Mouse (Mus musculus): Measurements from ENCODE around the gene Nfkbia. TPM values are rescaled to one million over a fixed set of nuclear protein-coding genes. Genes with fewer than 3 reads are reported as not detected.
A peak's percentile ranks its signal among the peaks of the same experiment; 100 is the strongest.

The Nfkbia gene
- polyA plus RNA-seq, 1 experiment from 2014 or later = 42.6 TPM

DNA sequence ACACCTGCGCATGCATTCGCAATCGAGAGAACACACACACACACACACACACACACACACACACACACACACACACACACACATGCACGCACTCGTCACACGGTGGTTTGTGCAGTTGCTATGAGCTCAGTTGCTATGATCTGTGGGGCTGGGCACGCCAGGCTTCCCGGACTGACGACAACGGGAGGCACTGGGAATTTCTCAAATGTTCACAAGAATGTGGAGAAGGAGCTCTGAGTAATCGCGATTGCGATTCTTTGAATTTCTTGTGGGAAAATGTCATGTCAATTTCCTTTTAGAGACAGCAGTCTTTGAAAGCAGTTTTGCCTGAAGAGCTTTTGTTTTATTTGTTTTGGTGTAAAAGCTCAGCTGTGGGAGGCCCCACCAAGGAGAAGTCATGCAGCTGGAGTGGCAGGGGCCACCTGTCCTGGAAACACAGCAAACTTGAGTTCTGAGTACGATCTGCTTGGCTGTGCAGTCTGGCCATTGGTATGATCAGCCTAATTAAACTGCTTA, 27.5 kb downstream of the Nfkbia start:
- no peak overlapping the region for H3K4me2 ChIP-seq
- H3K36me3 ChIP-seq (ENCODE audit: control insufficient read depth, insufficient read depth, low read length) = no peaks in the 10 kb centered on the region
- no peaks in the 10 kb centered on the region for H3K27me3 ChIP-seq (ENCODE audit: control insufficient read depth, insufficient read depth, low read length)
- H3K4me3 ChIP-seq (ENCODE audit: low read depth, low read length) = no peak overlapping the region
- no peak overlapping the region for H3K9ac ChIP-seq (ENCODE audit: low read depth, low read length)
- no peak overlapping the region for H3K27ac ChIP-seq (ENCODE audit: low read depth, low read length)
- no peaks in the 10 kb centered on the region for H3K9me3 ChIP-seq (replicated peaks; ENCODE audit: control insufficient read depth, low read length)
- peaks cover 6% of the 10 kb centered on the region; the same call in 1 of the 2 replicates for H3K4me1 ChIP-seq (ENCODE audit: control insufficient read depth, insufficient read depth, low read length)
- no peak for ATAC-seq (replicated peaks; ENCODE audit: insufficient number of reproducible peaks, low FRiP score, low TSS enrichment)
- WGBS (ENCODE audit: insufficient replicate concordance) = 72% methylated on average over 14 of the region's 14 CpGs

DNA sequence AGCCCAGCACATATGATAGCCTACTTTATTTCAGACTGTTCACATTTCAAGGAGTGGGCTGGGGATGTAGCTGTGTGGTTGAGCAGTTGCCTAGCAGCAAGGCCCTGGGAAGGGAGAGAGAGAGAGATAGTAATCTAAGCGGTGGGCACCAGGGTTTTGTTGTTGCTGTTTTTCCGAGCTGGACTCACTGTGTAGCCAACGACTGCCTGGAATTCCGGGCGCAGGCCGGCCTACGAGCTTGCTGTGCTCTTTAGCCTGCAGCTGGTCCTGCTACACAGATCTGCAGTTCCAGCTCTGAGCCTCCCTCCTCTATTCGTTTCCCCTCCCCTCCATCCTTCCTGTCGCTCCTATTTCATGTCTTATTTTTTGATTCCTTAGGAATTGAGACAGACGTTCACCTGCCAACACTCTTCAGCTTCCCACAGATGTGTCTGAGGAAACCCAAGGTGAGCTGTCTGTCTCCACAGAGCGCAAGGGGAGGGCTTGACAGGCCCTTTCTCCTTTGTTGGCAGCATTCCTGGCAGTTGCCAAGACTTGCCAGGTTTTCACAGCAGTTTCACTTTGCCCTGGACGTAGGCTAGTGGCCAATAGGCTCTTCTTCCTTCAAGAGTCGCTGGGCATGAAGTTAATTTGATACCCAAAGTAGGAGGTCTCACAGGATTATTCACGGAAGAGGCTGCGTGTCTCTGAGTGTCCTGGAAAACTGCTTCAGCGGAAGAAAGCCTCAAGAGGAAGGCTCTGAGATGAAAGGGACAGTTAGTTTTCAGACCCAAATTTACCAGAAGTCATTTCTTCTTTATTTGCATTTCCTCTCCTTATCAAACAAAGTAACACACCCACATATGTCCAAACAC, 28.2 kb downstream of the Nfkbia start:
- Histone ChIP-seq H3K27ac (ENCODE audit: low read depth, low read length) (peak overlapping the region; percentile 24; the same call in 1 of the 2 replicates), H3K27me3 (ENCODE audit: control insufficient read depth, insufficient read depth, low read length) (no peaks in the 10 kb centered on the region), H3K4me3 (ENCODE audit: low read depth, low read length) (no peak overlapping the region), H3K36me3 (ENCODE audit: control insufficient read depth, insufficient read depth, low read length) (no peaks in the 10 kb centered on the region), H3K9ac (ENCODE audit: low read depth, low read length) (0 out of 2 replicates have a peak overlapping the region, but pooled peaks have one; percentile 6), H3K4me1 (ENCODE audit: control insufficient read depth, insufficient read depth, low read length) (peaks cover 6% of the 10 kb centered on the region; the same call in 1 of the 2 replicates), H3K4me2 (peak overlapping the region; percentile 22), H3K9me3 (replicated peaks; ENCODE audit: control insufficient read depth, low read length) (no peaks in the 10 kb centered on the region)
- ATAC-seq (replicated peaks; ENCODE audit: insufficient number of reproducible peaks, low FRiP score, low TSS enrichment) = no peak
- WGBS (ENCODE audit: insufficient replicate concordance) = 34% methylated on average over 16 of the region's 16 CpGs

- ATAC-seq (replicated peaks; ENCODE audit: insufficient number of reproducible peaks, low FRiP score, low TSS enrichment) = no peak
- no peak overlapping the region for H3K9ac ChIP-seq (ENCODE audit: low read depth, low read length)
- H3K4me1 ChIP-seq (ENCODE audit: control insufficient read depth, insufficient read depth, low read length) = peaks cover 8% of the 10 kb centered on the region; the same call in 1 of the 2 replicates
- H3K4me2 ChIP-seq = no peak overlapping the region
- H3K4me3 ChIP-seq (ENCODE audit: low read depth, low read length) = no peak overlapping the region
- no peaks in the 10 kb centered on the region for H3K27me3 ChIP-seq (ENCODE audit: control insufficient read depth, insufficient read depth, low read length)
- whole genome bisulfite sequencing (ENCODE audit: insufficient replicate concordance) = 84% methylated on average over 5 of the region's 5 CpGs
- no peaks in the 10 kb centered on the region for H3K36me3 ChIP-seq (ENCODE audit: control insufficient read depth, insufficient read depth, low read length)
- H3K27ac ChIP-seq (ENCODE audit: low read depth, low read length) = no peak overlapping the region
- no peaks in the 10 kb centered on the region for H3K9me3 ChIP-seq (replicated peaks; ENCODE audit: control insufficient read depth, low read length)
Measured at GRCm38 (mm10) chr12:55463087-55463486, 29.4 kb downstream of the Nfkbia start.

- 66% methylated on average over 6 of the region's 6 CpGs for WGBS (ENCODE audit: insufficient replicate concordance)
- ATAC-seq (replicated peaks; ENCODE audit: insufficient number of reproducible peaks, low FRiP score, low TSS enrichment) = no peak
- no peak overlapping the region for H3K9ac ChIP-seq (ENCODE audit: low read depth, low read length)
- peaks cover 8% of the 10 kb centered on the region; the same call in 1 of the 2 replicates for H3K4me1 ChIP-seq (ENCODE audit: control insufficient read depth, insufficient read depth, low read length)
- H3K4me2 ChIP-seq = no peak overlapping the region
- no peaks in the 10 kb centered on the region for H3K36me3 ChIP-seq (ENCODE audit: control insufficient read depth, insufficient read depth, low read length)
- no peaks in the 10 kb centered on the region for H3K9me3 ChIP-seq (replicated peaks; ENCODE audit: control insufficient read depth, low read length)
- no peaks in the 10 kb centered on the region for H3K27me3 ChIP-seq (ENCODE audit: control insufficient read depth, insufficient read depth, low read length)
- H3K27ac ChIP-seq (ENCODE audit: low read depth, low read length) = no peak overlapping the region
- no peak overlapping the region for H3K4me3 ChIP-seq (ENCODE audit: low read depth, low read length)
Measured at GRCm38 (mm10) chr12:55462456-55462855, 30.0 kb downstream of the Nfkbia start.

DNA sequence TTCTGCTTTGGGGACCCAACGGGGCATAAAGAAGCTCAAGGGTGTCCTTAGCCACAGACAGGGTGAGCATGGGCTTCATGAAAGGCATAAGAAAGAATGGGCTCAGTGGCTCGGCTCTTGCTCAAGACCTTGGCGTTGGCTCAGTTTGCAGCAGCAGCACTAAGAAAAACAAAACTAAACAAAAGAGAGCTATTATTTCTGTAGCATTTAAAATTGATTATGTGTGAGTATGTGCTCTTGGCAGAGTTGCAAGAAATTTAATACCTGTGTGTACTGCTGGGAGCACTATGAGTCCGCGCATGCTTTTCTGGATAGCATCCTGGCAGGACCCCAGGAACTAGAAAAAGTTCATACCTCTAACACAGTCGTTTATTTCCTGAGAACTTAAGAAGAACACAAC, 30.7 kb downstream of the Nfkbia start:
- H3K4me1 ChIP-seq (ENCODE audit: control insufficient read depth, insufficient read depth, low read length) = peaks cover 8% of the 10 kb centered on the region; the same call in 1 of the 2 replicates
- no peak for ATAC-seq (replicated peaks; ENCODE audit: insufficient number of reproducible peaks, low FRiP score, low TSS enrichment)
- no peak overlapping the region for H3K27ac ChIP-seq (ENCODE audit: low read depth, low read length)
- no peaks in the 10 kb centered on the region for H3K27me3 ChIP-seq (ENCODE audit: control insufficient read depth, insufficient read depth, low read length)
- H3K4me2 ChIP-seq = no peak overlapping the region
- H3K9me3 ChIP-seq (replicated peaks; ENCODE audit: control insufficient read depth, low read length) = no peaks in the 10 kb centered on the region
- 74% methylated on average over 6 of the region's 6 CpGs for WGBS (ENCODE audit: insufficient replicate concordance)
- no peaks in the 10 kb centered on the region for H3K36me3 ChIP-seq (ENCODE audit: control insufficient read depth, insufficient read depth, low read length)
- no peak overlapping the region for H3K9ac ChIP-seq (ENCODE audit: low read depth, low read length)
- H3K4me3 ChIP-seq (ENCODE audit: low read depth, low read length) = no peak overlapping the region

- H3K4me2 ChIP-seq = no peak overlapping the region
- WGBS (ENCODE audit: insufficient replicate concordance) = 53% methylated on average over 4 of the region's 4 CpGs
- ATAC-seq (replicated peaks; ENCODE audit: insufficient number of reproducible peaks, low FRiP score, low TSS enrichment) = no peak
- H3K9ac ChIP-seq (ENCODE audit: low read depth, low read length) = no peak overlapping the region
- no peak overlapping the region for H3K4me3 ChIP-seq (ENCODE audit: low read depth, low read length)
- H3K36me3 ChIP-seq (ENCODE audit: control insufficient read depth, insufficient read depth, low read length) = no peaks in the 10 kb centered on the region
- no peak overlapping the region for H3K27ac ChIP-seq (ENCODE audit: low read depth, low read length)
- no peaks in the 10 kb centered on the region for H3K9me3 ChIP-seq (replicated peaks; ENCODE audit: control insufficient read depth, low read length)
- H3K4me1 ChIP-seq (ENCODE audit: control insufficient read depth, insufficient read depth, low read length) = peaks cover 8% of the 10 kb centered on the region; the same call in 1 of the 2 replicates
- no peaks in the 10 kb centered on the region for H3K27me3 ChIP-seq (ENCODE audit: control insufficient read depth, insufficient read depth, low read length)
Measured at GRCm38 (mm10) chr12:55460900-55461299, 31.5 kb downstream of the Nfkbia start.

DNA sequence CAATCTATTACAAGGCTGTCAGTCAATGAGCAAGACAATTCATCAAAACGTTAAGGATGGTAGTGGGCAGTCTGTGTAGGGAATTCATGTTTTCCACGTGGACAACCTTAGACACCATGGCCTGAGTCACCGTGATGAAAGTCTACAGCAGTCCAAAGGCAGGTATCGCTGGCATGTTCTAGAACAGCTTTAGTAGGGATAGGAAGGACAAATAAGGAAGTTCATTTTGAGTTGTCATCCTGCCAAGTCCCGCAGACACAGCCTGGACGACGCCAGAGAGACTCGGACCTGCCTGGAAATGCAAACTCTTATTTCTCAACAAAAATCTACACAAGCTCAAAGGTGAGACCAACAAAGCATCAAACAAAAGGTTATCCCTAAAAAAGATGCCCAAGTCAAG, 32.7 kb downstream of the Nfkbia start:
- 74% methylated on average over 8 of the region's 8 CpGs for WGBS (ENCODE audit: insufficient replicate concordance)
- H3K4me2 ChIP-seq = no peak overlapping the region
- ATAC-seq (replicated peaks; ENCODE audit: insufficient number of reproducible peaks, low FRiP score, low TSS enrichment) = no peak

GRCm38 (mm10) chr12:55456893-55457292, 35.6 kb downstream of the Nfkbia start:
- Histone ChIP-seq H3K4me2 (no peak overlapping the region), H3K4me1 (ENCODE audit: control insufficient read depth, insufficient read depth, low read length) (peaks cover 11% of the 10 kb centered on the region; the same call in 1 of the 2 replicates), H3K27me3 (ENCODE audit: control insufficient read depth, insufficient read depth, low read length) (no peaks in the 10 kb centered on the region), H3K36me3 (ENCODE audit: control insufficient read depth, insufficient read depth, low read length) (no peaks in the 10 kb centered on the region), H3K9ac (ENCODE audit: low read depth, low read length) (no peak overlapping the region), H3K27ac (ENCODE audit: low read depth, low read length) (no peak overlapping the region), H3K4me3 (ENCODE audit: low read depth, low read length) (no peak overlapping the region), H3K9me3 (replicated peaks; ENCODE audit: control insufficient read depth, low read length) (no peaks in the 10 kb centered on the region)
- WGBS (ENCODE audit: insufficient replicate concordance) = 74% methylated on average over 5 of the region's 5 CpGs
- ATAC-seq (replicated peaks; ENCODE audit: insufficient number of reproducible peaks, low FRiP score, low TSS enrichment) = no peak

More for the DNA sequence above, 32.7 kb downstream of the Nfkbia start:
- H3K36me3 ChIP-seq (ENCODE audit: control insufficient read depth, insufficient read depth, low read length) = no peaks in the 10 kb centered on the region
- H3K9ac ChIP-seq (ENCODE audit: low read depth, low read length) = no peak overlapping the region
- H3K27ac ChIP-seq (ENCODE audit: low read depth, low read length) = no peak overlapping the region
- H3K9me3 ChIP-seq (replicated peaks; ENCODE audit: control insufficient read depth, low read length) = no peaks in the 10 kb centered on the region
- H3K4me3 ChIP-seq (ENCODE audit: low read depth, low read length) = no peak overlapping the region
- H3K27me3 ChIP-seq (ENCODE audit: control insufficient read depth, insufficient read depth, low read length) = no peaks in the 10 kb centered on the region
- peaks cover 8% of the 10 kb centered on the region; the same call in 1 of the 2 replicates for H3K4me1 ChIP-seq (ENCODE audit: control insufficient read depth, insufficient read depth, low read length)

All from heart, embryonic 11.5 days (tissue).